Mouse (Mus musculus): Measurements from ENCODE around the gene Fxyd3.

Gene Fxyd3

GRCm38 (mm10) chr7:31070324-31070723 is 6.2 kb downstream of the Fxyd3 start:
- DNase-seq (ENCODE audit: low spot score), result no peak

- DNase-seq (ENCODE audit: low spot score), result no peak
Measured at GRCm38 (mm10) chr7:31069491-31069890, 7.0 kb downstream of the Fxyd3 start.

- peak; percentile 33 for DNase-seq (ENCODE audit: low spot score)
Measured at GRCm38 (mm10) chr7:31067836-31068235, 8.7 kb downstream of the Fxyd3 start.

GRCm38 (mm10) chr7:31063074-31063560 is 13.4 kb downstream of the Fxyd3 start:
- DNase-seq (ENCODE audit: low spot score), result no peak

- DNase-seq (ENCODE audit: low spot score), result no peak
Measured at GRCm38 (mm10) chr7:31060621-31061010, 15.9 kb downstream of the Fxyd3 start.

- no peak for DNase-seq (ENCODE audit: low spot score)
Measured at GRCm38 (mm10) chr7:31059919-31060620, 16.4 kb downstream of the Fxyd3 start.

GRCm38 (mm10) chr7:31059108-31059507 is 17.4 kb downstream of the Fxyd3 start, which contains the start of gene Lgi4:
Gene Lgi4 (plus strand): TSS chr7:31059342.
- DNase-seq (ENCODE audit: low spot score), result peak; percentile 84

GRCm38 (mm10) chr7:31058211-31058610 is 18.3 kb downstream of the Fxyd3 start:
- no peak for DNase-seq (ENCODE audit: low spot score)

- no peak for DNase-seq (ENCODE audit: low spot score)
Measured at GRCm38 (mm10) chr7:31057730-31058129, 18.8 kb downstream of the Fxyd3 start.

- DNase-seq (ENCODE audit: low spot score), result no peak
Measured at GRCm38 (mm10) chr7:31057071-31057470, 19.4 kb downstream of the Fxyd3 start, which contains the start of gene Fxyd1. Gene Fxyd1 (minus strand): TSS chr7:31057199.

GRCm38 (mm10) chr7:31056448-31056847 is 20.1 kb downstream of the Fxyd3 start:
- DNase-seq (ENCODE audit: low spot score), result no peak

- DNase-seq (ENCODE audit: low spot score), result peak; percentile 42
Measured at GRCm38 (mm10) chr7:31055883-31056282, 20.6 kb downstream of the Fxyd3 start.

- peak; percentile 85 for DNase-seq (ENCODE audit: low spot score)
Measured at GRCm38 (mm10) chr7:31055354-31055824, 21.1 kb downstream of the Fxyd3 start.

- peak; percentile 44 for DNase-seq (ENCODE audit: low spot score)
Measured at GRCm38 (mm10) chr7:31054661-31055320, 21.7 kb downstream of the Fxyd3 start.

- DNase-seq (ENCODE audit: low spot score), result no peak
Measured at GRCm38 (mm10) chr7:31053882-31054447, 22.5 kb downstream of the Fxyd3 start.

GRCm38 (mm10) chr7:31052636-31053434 is 23.7 kb downstream of the Fxyd3 start:
- peak; percentile 46 for DNase-seq (ENCODE audit: low spot score)

- no peak for DNase-seq (ENCODE audit: low spot score)
Measured at GRCm38 (mm10) chr7:31052251-31052635, 24.3 kb downstream of the Fxyd3 start.

GRCm38 (mm10) chr7:31051321-31052021 is 25.0 kb downstream of the Fxyd3 start, which contains the start of gene Fxyd7:
Gene Fxyd7 (minus strand): TSS chr7:31051467.
- DNase-seq (ENCODE audit: low spot score), result no peak

- no peak for DNase-seq (ENCODE audit: low spot score)
Measured at GRCm38 (mm10) chr7:31050921-31051320, 25.6 kb downstream of the Fxyd3 start.

- DNase-seq (ENCODE audit: low spot score), result no peak
Measured at GRCm38 (mm10) chr7:31050487-31050886, 26.0 kb downstream of the Fxyd3 start.

GRCm38 (mm10) chr7:31049846-31050281 is 26.6 kb downstream of the Fxyd3 start:
- DNase-seq (ENCODE audit: low spot score), result no peak
